ENCODE assay signal across 24 mouse cellular contexts in genomic region chr3:66087608-66088007, GRCm38 (mm10).
A peak's percentile ranks its signal among the peaks of the same experiment; 100 is the strongest.
DNase-seq lines count a peak whose midpoint lies in the region; ATAC-seq and TF ChIP-seq lines count a peak whose summit lies in the region.
"Had no signal": no experiment of that assay in that cellular context is flagged by ENCODE, and none has a peak within 500 bp of the region (broad histone marks: within the 10 kb centered on the region; RNA-seq: fewer than 3 reads in every experiment).

No protein-coding gene starts in this region.

- H3K27me3 ChIP-seq in forebrain, postnatal 0 days (ENCODE audit: insufficient read depth, low read length): no peaks in the 10 kb centered on the region
- no peaks in the 10 kb centered on the region for H3K27me3 ChIP-seq in forebrain, embryonic 10.5 days (ENCODE audit: poor library complexity, severe bottlenecking)
- H3K27me3 ChIP-seq: CH12.LX; embryonic facial prominence, embryonic 13.5 days; forebrain, embryonic 13.5 days; heart, embryonic 15.5 days; Patski had no signal

- WGBS in forebrain, postnatal 0 days: 62% methylated on average over 7 of the region's 7 CpGs
- WGBS in forebrain, embryonic 10.5 days: 79% methylated on average over 7 of the region's 7 CpGs

- no peak overlapping the region for H3K4me2 ChIP-seq in forebrain, postnatal 0 days (ENCODE audit: low read depth)
- H3K4me2 ChIP-seq: embryonic facial prominence, embryonic 13.5 days; forebrain, embryonic 13.5 days; heart, embryonic 11.5 days; heart, embryonic 15.5 days had no signal

- H3K9me3 ChIP-seq in forebrain, postnatal 0 days (ENCODE audit: low read length): no peaks in the 10 kb centered on the region
- peaks cover 7% of the 10 kb centered on the region; the same call in 1 of the 2 replicates for H3K9me3 ChIP-seq in forebrain, embryonic 10.5 days
- H3K9me3 ChIP-seq: embryonic facial prominence, embryonic 13.5 days; heart, embryonic 15.5 days had no signal

- no peak overlapping the region for H3K27ac ChIP-seq in forebrain, postnatal 0 days (ENCODE audit: low read depth, low read length)
- no peak overlapping the region for H3K27ac ChIP-seq in forebrain, embryonic 10.5 days
- H3K27ac ChIP-seq: embryonic facial prominence, embryonic 13.5 days; forebrain, embryonic 13.5 days; heart, adult 2 months; heart, embryonic 15.5 days had no signal

- DNase-seq in forebrain, postnatal 0 days: peak; percentile 46
- DNase-seq in forebrain, embryonic 10.5 days (ENCODE audit: extremely low spot score, low spot score): no peak
- DNase-seq in layer of hippocampus, adult 11-12 months (ENCODE audit: low spot score): peak; percentile 15
- no peak for DNase-seq in layer of hippocampus, postnatal 25 days (ENCODE audit: extremely low spot score in 1 of 2, low spot score in 1 of 2)
- DNase-seq in layer of hippocampus, adult 8-10 months (ENCODE audit: low spot score in 2 of 2): peak; percentile 17 to 26
- DNase-seq in telencephalon, adult 2 months (ENCODE audit: low read depth, low spot score): peak; percentile 4
- no peak for DNase-seq in kidney, adult 9 months
- no peak for DNase-seq in kidney, postnatal 36 days
- DNase-seq: adrenal gland, postnatal 14 days; cerebellum, adult 11 months; cerebellum, adult 8-10 months; cerebellum, postnatal 14 days; gastrocnemius, postnatal 10 days; heart, adult 2 months; heart, postnatal 14 days had no signal

- H3K9ac ChIP-seq in forebrain, postnatal 0 days: no peak overlapping the region
- H3K9ac ChIP-seq: embryonic facial prominence, embryonic 13.5 days; forebrain, embryonic 13.5 days; heart, embryonic 15.5 days had no signal

- no peak for TF ChIP-seq CTCF in forebrain, postnatal 0 days (IDR thresholded peaks at IDR 0.05; ENCODE audit: low read depth)

- no peaks in the 10 kb centered on the region for H3K4me1 ChIP-seq in forebrain, postnatal 0 days (ENCODE audit: insufficient read depth)
- H3K4me1 ChIP-seq in forebrain, embryonic 10.5 days: 0 out of 2 replicates have a peak, but pooled peaks cover 2% of the 10 kb centered on the region
- H3K4me1 ChIP-seq: heart, embryonic 15.5 days had no signal

- ATAC-seq in forebrain, postnatal 0 days: peak; percentile 52
- ATAC-seq: activated CD4-positive, CD25-positive, alpha-beta regulatory T cell, adult 4 months; forebrain, embryonic 13.5 days; hindbrain, embryonic 16.5 days; inflammation-experienced regulatory T-cells, adult 6 months; Patski had no signal

- no peaks in the 10 kb centered on the region for H3K36me3 ChIP-seq in forebrain, postnatal 0 days (ENCODE audit: insufficient read depth)
- H3K36me3 ChIP-seq in forebrain, embryonic 10.5 days (replicated peaks): peaks cover 5% of the 10 kb centered on the region
- H3K36me3 ChIP-seq: embryonic facial prominence, embryonic 13.5 days; heart, embryonic 15.5 days had no signal

- H3K4me3 ChIP-seq in forebrain, postnatal 0 days (ENCODE audit: low read depth, low read length): no peak overlapping the region
- no peak overlapping the region for H3K4me3 ChIP-seq in forebrain, embryonic 10.5 days
- H3K4me3 ChIP-seq: embryonic facial prominence, embryonic 13.5 days; forebrain, embryonic 13.5 days; heart, adult 2 months; heart, embryonic 15.5 days had no signal

Comparison
In these comparisons a context has a peak if more than half of its experiments do, and no peak if none do; other contexts are left out.
1. DNase-seq: peak in forebrain, postnatal 0 days (single experiment), layer of hippocampus, adult 11-12 months (single experiment), layer of hippocampus, adult 8-10 months (2 of 2) and telencephalon, adult 2 months (single experiment); none in forebrain, embryonic 10.5 days (single experiment), layer of hippocampus, postnatal 25 days (0 of 2), kidney, adult 9 months (single experiment) and kidney, postnatal 36 days (0 of 2).